Mouse (Mus musculus): ENCODE measurements around the gene Tmem178.

- no peak for TF ChIP-seq CTCF (IDR thresholded peaks at IDR 0.05)
- TF ChIP-seq POLR2A (IDR thresholded peaks at IDR 0.05; ENCODE audit: insufficient read depth, low read depth, low read length), result no peak
- TF ChIP-seq EP300 (IDR thresholded peaks at IDR 0.05; ENCODE audit: insufficient read depth, low read depth, low read length), result no peak
Measured at GRCm38 (mm10) chr17:80896481-80896880, 48.0 kb upstream of the Tmem178 start.

All from heart, adult 2 months (tissue).